Mouse (Mus musculus): ENCODE measurements around the gene Gm45837. TPM values are rescaled to one million over a fixed set of nuclear protein-coding genes. Genes with fewer than 3 reads are reported as not detected.

Gene Gm45837
- polyA plus RNA-seq, 2 experiments: not detected

GRCm38 (mm10) chr7:101457283-101457682 is 46.6 kb downstream of the Gm45837 start:
- DNase-seq (ENCODE audit: low read depth in 3 of 3, low spot score in 3 of 3) (no peak), ATAC-seq (ENCODE audit: insufficient read depth) (no peak)
- WGBS (ENCODE audit: insufficient replicate concordance): 52% methylated on average over 5 of the region's 5 CpGs
- H3K9ac ChIP-seq (replicated peaks): no peak overlapping the region
- H3K27ac ChIP-seq: no peak overlapping the region
- no peaks in the 10 kb centered on the region for H3K36me3 ChIP-seq (replicated peaks; ENCODE audit: control insufficient read depth, insufficient read depth, low read depth)
- H3K4me3 ChIP-seq (ENCODE audit: insufficient read depth in 1 of 2, low read depth in 2 of 2, low read length in 2 of 2): no peak overlapping the region
- peaks cover 1% of the 10 kb centered on the region for H3K27me3 ChIP-seq (ENCODE audit: control insufficient read depth, insufficient read depth, low read length)
- no peak for TF ChIP-seq EP300 (IDR thresholded peaks at IDR 0.05; ENCODE audit: low read depth)
- TF ChIP-seq CTCF (IDR thresholded peaks at IDR 0.05; ENCODE audit: low read depth): no peak
- no peak overlapping the region for H3K4me2 ChIP-seq (ENCODE audit: low read depth)
- no peaks in the 10 kb centered on the region for H3K4me1 ChIP-seq (replicated peaks; ENCODE audit: control insufficient read depth in 2 of 2, insufficient read depth in 2 of 2, low read length in 1 of 2)
- no peaks in the 10 kb centered on the region for H3K9me3 ChIP-seq (ENCODE audit: control insufficient read depth, low read length)

DNA sequence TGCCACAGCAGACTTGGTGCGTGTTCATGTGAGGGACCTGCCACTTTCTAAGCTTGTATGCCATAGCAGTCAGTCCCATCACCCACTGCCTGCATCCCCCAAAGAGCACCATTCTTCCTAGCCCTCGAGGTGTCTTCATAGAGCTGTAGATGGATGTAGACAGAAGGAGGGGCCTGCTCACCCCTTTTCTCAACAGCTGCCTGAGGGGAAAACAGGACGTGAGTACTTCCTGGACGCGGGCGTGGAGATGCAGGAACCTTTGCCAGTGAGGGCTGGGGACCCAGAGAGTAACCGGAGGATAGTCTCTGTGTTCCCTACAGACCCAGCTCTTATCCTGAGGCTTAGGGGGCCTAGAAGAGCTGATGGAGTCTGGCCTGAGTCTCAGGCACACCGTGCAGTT is 47.1 kb downstream of the Gm45837 start:
- TF ChIP-seq CTCF (IDR thresholded peaks at IDR 0.05; ENCODE audit: low read depth) (no peak), EP300 (IDR thresholded peaks at IDR 0.05; ENCODE audit: low read depth) (no peak)
- no peak overlapping the region for H3K9ac ChIP-seq (replicated peaks)
- no peaks in the 10 kb centered on the region for H3K36me3 ChIP-seq (replicated peaks; ENCODE audit: control insufficient read depth, insufficient read depth, low read depth)
- H3K4me2 ChIP-seq (ENCODE audit: low read depth): no peak overlapping the region
- 26% methylated on average over 8 of the region's 8 CpGs for whole genome bisulfite sequencing (ENCODE audit: insufficient replicate concordance)
- no peak overlapping the region for H3K4me3 ChIP-seq (ENCODE audit: insufficient read depth in 1 of 2, low read depth in 2 of 2, low read length in 2 of 2)
- H3K27ac ChIP-seq: no peak overlapping the region
- DNase-seq (ENCODE audit: low read depth in 3 of 3, low spot score in 3 of 3) (no peak), ATAC-seq (ENCODE audit: insufficient read depth) (no peak)
- H3K4me1 ChIP-seq (replicated peaks; ENCODE audit: control insufficient read depth in 2 of 2, insufficient read depth in 2 of 2, low read length in 1 of 2): no peaks in the 10 kb centered on the region
- H3K27me3 ChIP-seq (ENCODE audit: control insufficient read depth, insufficient read depth, low read length): no peaks in the 10 kb centered on the region
- no peaks in the 10 kb centered on the region for H3K9me3 ChIP-seq (ENCODE audit: control insufficient read depth, low read length)

- Histone ChIP-seq H3K27ac (no peak overlapping the region), H3K4me1 (replicated peaks; ENCODE audit: control insufficient read depth in 2 of 2, insufficient read depth in 2 of 2, low read length in 1 of 2) (no peaks in the 10 kb centered on the region), H3K9me3 (ENCODE audit: control insufficient read depth, low read length) (no peaks in the 10 kb centered on the region), H3K36me3 (replicated peaks; ENCODE audit: control insufficient read depth, insufficient read depth, low read depth) (no peaks in the 10 kb centered on the region), H3K4me2 (ENCODE audit: low read depth) (no peak overlapping the region), H3K4me3 (ENCODE audit: insufficient read depth in 1 of 2, low read depth in 2 of 2, low read length in 2 of 2) (no peak overlapping the region), H3K27me3 (ENCODE audit: control insufficient read depth, insufficient read depth, low read length) (no peaks in the 10 kb centered on the region), H3K9ac (replicated peaks) (no peak overlapping the region)
- WGBS (ENCODE audit: insufficient replicate concordance): 58% methylated on average over 4 of the region's 4 CpGs
- TF ChIP-seq CTCF (IDR thresholded peaks at IDR 0.05; ENCODE audit: low read depth): no peak
- TF ChIP-seq EP300 (IDR thresholded peaks at IDR 0.05; ENCODE audit: low read depth): no peak
- ATAC-seq (ENCODE audit: insufficient read depth) (no peak), DNase-seq (ENCODE audit: low read depth in 3 of 3, low spot score in 3 of 3) (no peak)
These were observed 47.6 kb downstream of the Gm45837 start for GRCm38 (mm10) chr7:101458278-101458781.

DNA sequence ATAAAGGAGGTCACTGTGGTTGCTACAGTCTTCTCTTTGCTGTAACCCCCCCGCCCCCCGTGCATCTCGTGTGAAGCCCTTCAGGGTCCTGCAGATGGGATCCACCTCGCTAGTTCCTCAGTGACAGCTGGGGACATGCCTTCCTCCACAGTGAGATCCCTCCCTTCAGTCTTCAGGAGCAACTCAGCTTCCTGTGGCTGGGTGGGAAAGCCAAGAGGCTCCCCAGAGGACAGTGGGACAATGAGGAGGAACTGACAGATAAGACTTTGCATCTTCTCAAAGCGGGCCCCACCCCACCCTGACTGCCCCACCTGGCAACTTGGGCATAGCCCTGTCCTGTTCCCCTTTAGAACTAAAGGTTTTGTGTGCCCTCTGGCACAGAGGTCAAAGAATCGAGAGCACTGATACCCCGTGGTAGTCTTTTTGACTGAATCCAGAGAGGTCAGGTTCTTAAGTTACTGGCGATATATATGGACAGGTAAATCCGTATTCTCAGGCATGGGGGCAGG is 48.7 kb downstream of the Gm45837 start:
- DNase-seq (ENCODE audit: low read depth in 3 of 3, low spot score in 3 of 3) (no peak), ATAC-seq (ENCODE audit: insufficient read depth) (no peak)
- TF ChIP-seq CTCF (IDR thresholded peaks at IDR 0.05; ENCODE audit: low read depth) (no peak), EP300 (IDR thresholded peaks at IDR 0.05; ENCODE audit: low read depth) (no peak)
- Histone ChIP-seq H3K9ac (replicated peaks) (no peak overlapping the region), H3K36me3 (replicated peaks; ENCODE audit: control insufficient read depth, insufficient read depth, low read depth) (no peaks in the 10 kb centered on the region), H3K4me2 (ENCODE audit: low read depth) (no peak overlapping the region), H3K27ac (no peak overlapping the region), H3K9me3 (ENCODE audit: control insufficient read depth, low read length) (no peaks in the 10 kb centered on the region), H3K27me3 (ENCODE audit: control insufficient read depth, insufficient read depth, low read length) (no peaks in the 10 kb centered on the region), H3K4me1 (replicated peaks; ENCODE audit: control insufficient read depth in 2 of 2, insufficient read depth in 2 of 2, low read length in 1 of 2) (no peaks in the 10 kb centered on the region), H3K4me3 (ENCODE audit: insufficient read depth in 1 of 2, low read depth in 2 of 2, low read length in 2 of 2) (no peak overlapping the region)
- 45% methylated on average over 9 of the region's 9 CpGs for WGBS (ENCODE audit: insufficient replicate concordance)

- Histone ChIP-seq H3K4me1 (replicated peaks; ENCODE audit: control insufficient read depth in 2 of 2, insufficient read depth in 2 of 2, low read length in 1 of 2) (no peaks in the 10 kb centered on the region), H3K27me3 (ENCODE audit: control insufficient read depth, insufficient read depth, low read length) (no peaks in the 10 kb centered on the region), H3K36me3 (replicated peaks; ENCODE audit: control insufficient read depth, insufficient read depth, low read depth) (no peaks in the 10 kb centered on the region), H3K4me2 (ENCODE audit: low read depth) (no peak overlapping the region), H3K9ac (replicated peaks) (no peak overlapping the region), H3K27ac (no peak overlapping the region), H3K9me3 (ENCODE audit: control insufficient read depth, low read length) (no peaks in the 10 kb centered on the region), H3K4me3 (ENCODE audit: insufficient read depth in 1 of 2, low read depth in 2 of 2, low read length in 2 of 2) (no peak overlapping the region)
- DNase-seq (ENCODE audit: low read depth in 3 of 3, low spot score in 3 of 3) (no peak), ATAC-seq (ENCODE audit: insufficient read depth) (no peak)
- WGBS (ENCODE audit: insufficient replicate concordance): 38% methylated on average over 10 of the region's 10 CpGs
- TF ChIP-seq EP300 (IDR thresholded peaks at IDR 0.05; ENCODE audit: low read depth): no peak
- no peak for TF ChIP-seq CTCF (IDR thresholded peaks at IDR 0.05; ENCODE audit: low read depth)
These were observed 49.4 kb downstream of the Gm45837 start for GRCm38 (mm10) chr7:101459923-101460607.

Data from liver, embryonic 14.5 days (tissue).